Mouse (Mus musculus) hindbrain, embryonic 11.5 days (tissue): ENCODE data around the gene Cpt1b. TPM values are rescaled to one million over a fixed set of nuclear protein-coding genes. Genes with fewer than 3 reads are reported as not detected.

Source experiments
- ATAC-seq: fragments of 200-750 bp; cut with Nextera tagmentation; 2 replicates; pipeline ENCODE4 v1.8.0; 2017; ENCODE audit warnings: mild to moderate bottlenecking, moderate TSS enrichment, moderate library complexity; ENCODE audit not compliant: low FRiP score
- DNase-seq: peaks from one replicate; pipeline ENCODE4 v3.0.0-alpha.2; 2015; ENCODE audit warnings: low spot score
- H3K27ac ChIP-seq: fragments of 300-500 bp; sonication (generic); 2 replicates; pipeline ENCODE4 v1.5.1; 2014; ENCODE audit warnings: mild to moderate bottlenecking, low read depth, low read length
- H3K27me3 ChIP-seq: fragments of 300-500 bp; sonication (generic); 2 replicates; pipeline ENCODE4 v1.6.1; 2014; ENCODE audit warnings: mild to moderate bottlenecking, low read length, moderate library complexity, mixed read lengths; ENCODE audit not compliant: control insufficient read depth, insufficient read depth
- H3K36me3 ChIP-seq: fragments of 300-500 bp; sonication (generic); 2 replicates; pipeline ENCODE4 v1.6.1; 2014; ENCODE audit warnings: mild to moderate bottlenecking, low read length, moderate library complexity, mixed read lengths; ENCODE audit not compliant: control insufficient read depth, insufficient read depth
- H3K4me1 ChIP-seq: fragments of 300-500 bp; sonication (generic); replicated peaks from 2 replicates; pipeline ENCODE4 v1.6.1; 2014; ENCODE audit warnings: low read length, mixed read lengths; ENCODE audit not compliant: control insufficient read depth, insufficient read depth
- H3K4me2 ChIP-seq: fragments of 300-500 bp; sonication (generic); replicated peaks from 2 replicates; pipeline ENCODE4 v1.6.1; 2014; ENCODE audit warnings: mild to moderate bottlenecking, low read depth, low read length
- H3K4me3 ChIP-seq: fragments of 300-500 bp; sonication (generic); 2 replicates; pipeline ENCODE4 v1.5.1; 2014; ENCODE audit warnings: low read depth, low read length
- H3K9ac ChIP-seq: fragments of 300-500 bp; sonication (generic); 2 replicates; pipeline ENCODE4 v1.6.1; 2014; ENCODE audit warnings: low read depth, low read length
- H3K9me3 ChIP-seq: fragments of 300-500 bp; sonication (generic); 2 replicates; pipeline ENCODE4 v1.6.1; 2016; ENCODE audit warnings: low read length; ENCODE audit not compliant: control insufficient read depth
- WGBS: fragments of 180-500 bp; shearing (Covaris S2); extraction: QIAGEN DNeasy Blood & Tissue Kit; methylation state at CpG from one replicate; pipeline ENCODE4 v1.1.7; 2014; 5-methylcytosine and 5-hydroxymethylcytosine counted together
- polyA plus RNA-seq: library from polyadenylated mRNA; unstranded; fragments of >200 nt; fragmentation: Nextera tagmentation; extraction: Ambion mirVana; gene quantifications from 2 replicates; pipeline ENCODE4 v1.2.1, GENCODE M21; 2014

The Cpt1b gene
- polyA plus RNA-seq, 1 experiment from 2014 or later, result 0.93 TPM

- peaks cover 32% of the 10 kb centered on the region for H3K27me3 ChIP-seq
- H3K4me1 ChIP-seq, result peaks cover 4% of the 10 kb centered on the region
- no peak overlapping the region for H3K4me3 ChIP-seq
- H3K9me3 ChIP-seq, result no peaks in the 10 kb centered on the region
- no peak for ATAC-seq
- no peak overlapping the region for H3K27ac ChIP-seq
- 89% methylated on average over 17 of the region's 17 CpGs for WGBS
- no peak for DNase-seq
- no peak overlapping the region for H3K4me2 ChIP-seq
- H3K9ac ChIP-seq, result no peak overlapping the region; the same call in 1 of the 2 replicates
- H3K36me3 ChIP-seq, result peaks cover 7% of the 10 kb centered on the region; the same call in 1 of the 2 replicates
These were observed 50.7 kb downstream of the Cpt1b start for GRCm38 (mm10) chr15:89374801-89375534.

- WGBS, result 61% methylated on average over 9 of the region's 9 CpGs
- Histone ChIP-seq H3K9ac (peak overlapping the region; percentile 88), H3K9me3 (no peaks in the 10 kb centered on the region), H3K4me3 (peak overlapping the region; percentile 65), H3K36me3 (peaks cover 8% of the 10 kb centered on the region; the same call in 1 of the 2 replicates), H3K4me1 (peaks cover 4% of the 10 kb centered on the region), H3K4me2 (peak overlapping the region; percentile 88), H3K27ac (0 out of 2 replicates have a peak overlapping the region, but pooled peaks have one; percentile 89), H3K27me3 (peaks cover 29% of the 10 kb centered on the region)
- DNase-seq (no peak), ATAC-seq (no peak)
These were observed 51.3 kb downstream of the Cpt1b start for GRCm38 (mm10) chr15:89374340-89374739.

- under 1% methylated on average over 42 of the region's 42 CpGs for WGBS
- peak; percentile 82 for ATAC-seq
- H3K36me3 ChIP-seq, result peaks cover 8% of the 10 kb centered on the region; the same call in 1 of the 2 replicates
- peak within 1 kb of the TSS; percentile 88 for H3K9ac ChIP-seq
- peak; percentile 98 for DNase-seq
- peak within 1 kb of the TSS; percentile 89 for H3K27ac ChIP-seq
- H3K27me3 ChIP-seq, result peaks cover 23% of the 10 kb centered on the region
- H3K4me3 ChIP-seq, result peak within 1 kb of the TSS; percentile 65
- peaks cover 4% of the 10 kb centered on the region; the same call in 1 of the 2 replicates for H3K4me1 ChIP-seq
- H3K9me3 ChIP-seq, result no peaks in the 10 kb centered on the region
- H3K4me2 ChIP-seq, result peak within 1 kb of the TSS; percentile 88
These were observed 51.9 kb downstream of the Cpt1b start, which contains the start of gene Sco2 for GRCm38 (mm10) chr15:89373762-89374248. Gene Sco2 (minus strand): TSS chr15:89373846.

GRCm38 (mm10) chr15:89373027-89373761 lies 52.5 kb downstream of the Cpt1b start:
- peak; percentile 81 for ATAC-seq
- peak overlapping the region; percentile 65 for H3K4me3 ChIP-seq

GRCm38 (mm10) chr15:89372536-89372935 lies 53.1 kb downstream of the Cpt1b start:
- no peak for ATAC-seq
- H3K4me1 ChIP-seq, result peaks cover 4% of the 10 kb centered on the region; the same call in 1 of the 2 replicates
- no peak for DNase-seq
- WGBS, result 86% methylated on average over 7 of the region's 7 CpGs
- peak overlapping the region; percentile 88; the same call in 1 of the 2 replicates for H3K9ac ChIP-seq
- peak overlapping the region; percentile 65; the same call in 1 of the 2 replicates for H3K4me3 ChIP-seq
- H3K36me3 ChIP-seq, result peaks cover 15% of the 10 kb centered on the region; the same call in 1 of the 2 replicates
- H3K9me3 ChIP-seq, result no peaks in the 10 kb centered on the region
- H3K27me3 ChIP-seq, result peaks cover 10% of the 10 kb centered on the region
- H3K4me2 ChIP-seq, result no peak overlapping the region; the same call in 1 of the 2 replicates
- H3K27ac ChIP-seq, result no peak overlapping the region

More at GRCm38 (mm10) chr15:89373027-89373761, 52.5 kb downstream of the Cpt1b start:
- WGBS, result 3% methylated on average over 35 of the region's 35 CpGs
- peaks cover 11% of the 10 kb centered on the region; the same call in 1 of the 2 replicates for H3K36me3 ChIP-seq
- peaks cover 4% of the 10 kb centered on the region; the same call in 1 of the 2 replicates for H3K4me1 ChIP-seq
- peak overlapping the region; percentile 88 for H3K4me2 ChIP-seq
- peak overlapping the region; percentile 88 for H3K9ac ChIP-seq
- no peaks in the 10 kb centered on the region for H3K9me3 ChIP-seq
- H3K27me3 ChIP-seq, result peaks cover 17% of the 10 kb centered on the region
- peak; percentile 85 for DNase-seq
- H3K27ac ChIP-seq, result peak overlapping the region; percentile 89

- Histone ChIP-seq H3K36me3 (peaks cover 15% of the 10 kb centered on the region; the same call in 1 of the 2 replicates), H3K9ac (no peak overlapping the region), H3K4me1 (peaks cover 4% of the 10 kb centered on the region; the same call in 1 of the 2 replicates), H3K4me2 (no peak overlapping the region), H3K9me3 (no peaks in the 10 kb centered on the region), H3K27ac (no peak overlapping the region), H3K4me3 (no peak overlapping the region), H3K27me3 (peaks cover 6% of the 10 kb centered on the region)
- ATAC-seq (no peak), DNase-seq (no peak)
- WGBS, result 94% methylated on average over 13 of the region's 13 CpGs
These were observed 53.6 kb downstream of the Cpt1b start for GRCm38 (mm10) chr15:89372068-89372467.

Other genes with a start within 250 kb of the Cpt1b start
- gene Plxnb2, start 245.1 kb downstream of the Cpt1b start, polyA plus RNA-seq, result 97.4 and 104 TPM in 2 replicates
- 28.3 and 31.2 TPM in 2 replicates for gene Dennd6b, start 229.4 kb downstream of the Cpt1b start, polyA plus RNA-seq
- gene Ppp6r2, start 214.3 kb downstream of the Cpt1b start, polyA plus RNA-seq, result 42.1 and 46.0 TPM in 2 replicates
- 57.4 and 66.4 TPM in 2 replicates for gene Sbf1, start 110.6 kb downstream of the Cpt1b start, polyA plus RNA-seq
- 0.12 TPM in 1 of 2 replicates, not detected in the other for gene Adm2, start 103.1 kb downstream of the Cpt1b start, polyA plus RNA-seq
- gene Miox, start 91.5 kb downstream of the Cpt1b start, polyA plus RNA-seq, result not detected in 2 replicates
- 25.4 and 26.8 TPM in 2 replicates for gene Lmf2, start 70.2 kb downstream of the Cpt1b start, polyA plus RNA-seq
- gene Ncaph2, start 70.1 kb downstream of the Cpt1b start, polyA plus RNA-seq, result 133 and 140 TPM in 2 replicates
- gene Sco2, start 52.0 kb downstream of the Cpt1b start, polyA plus RNA-seq, result 7.4 and 7.9 TPM in 2 replicates
- gene Tymp, start 48.8 kb downstream of the Cpt1b start, polyA plus RNA-seq, result 1.4 and 1.7 TPM in 2 replicates
- gene Odf3b, start 46.6 kb downstream of the Cpt1b start, polyA plus RNA-seq, result 1.7 and 2.6 TPM in 2 replicates
- gene Klhdc7b, start 40.9 kb downstream of the Cpt1b start, polyA plus RNA-seq, result not detected in 2 replicates
- gene Syce3, start 15.4 kb downstream of the Cpt1b start, polyA plus RNA-seq, result not detected in 2 replicates
- gene C730034F03Rik, start 3.7 kb upstream of the Cpt1b start, polyA plus RNA-seq, result 2.6 and 4.0 TPM in 2 replicates
- gene Gm44502, start 3.8 kb upstream of the Cpt1b start, polyA plus RNA-seq, result not detected in 2 replicates
- gene Chkb, start 4.0 kb upstream of the Cpt1b start, polyA plus RNA-seq, result 54.7 and 63.4 TPM in 2 replicates
- gene Mapk8ip2, start 28.1 kb upstream of the Cpt1b start, polyA plus RNA-seq, result 22.4 and 24.1 TPM in 2 replicates
- gene Arsa, start 51.6 kb upstream of the Cpt1b start, polyA plus RNA-seq, result 10.0 and 10.4 TPM in 2 replicates
- gene Shank3, start 73.8 kb upstream of the Cpt1b start, polyA plus RNA-seq, result 2.8 and 3.5 TPM in 2 replicates
- 0.39 and 0.76 TPM in 2 replicates for gene Acr, start 142.5 kb upstream of the Cpt1b start, polyA plus RNA-seq
- 85.3 and 91.0 TPM in 2 replicates for gene Rabl2, start 166.1 kb upstream of the Cpt1b start, polyA plus RNA-seq